Mouse (Mus musculus): ENCODE measurements around the gene Zfp619. TPM values are rescaled to one million over a fixed set of nuclear protein-coding genes. Genes with fewer than 3 reads are reported as not detected.
"Not testable (repeated sequence)": the region's sequence is repeated elsewhere in the genome, so short reads cannot be mapped to it uniquely, and the experiment has no call there.

Gene Zfp619
- total RNA-seq, 2 experiments from 2014 or later = 1.8 to 2.2 TPM

DNA sequence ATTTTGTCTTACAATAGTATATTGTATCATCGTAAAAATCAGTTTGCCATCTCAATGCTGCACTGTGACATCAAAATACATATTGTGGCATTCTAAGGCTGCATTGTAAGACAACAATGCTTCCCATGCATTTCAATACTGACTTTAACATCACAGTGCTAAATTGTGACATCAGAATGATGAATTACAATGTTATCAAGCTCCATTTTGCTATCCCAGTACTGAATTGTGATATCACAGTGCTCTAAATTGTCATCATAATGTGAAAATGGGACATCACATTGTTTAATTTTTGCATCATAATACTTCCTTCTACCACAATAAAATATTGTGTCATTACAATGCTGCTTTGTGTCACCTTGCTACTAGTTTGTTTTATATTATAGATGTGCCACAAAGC lies 70.5 kb downstream of the Zfp619 start:
- intact Hi-C loops (cut with DNase I) = no loop called here
- no peak for DNase-seq (ENCODE audit: low spot score)

DNA sequence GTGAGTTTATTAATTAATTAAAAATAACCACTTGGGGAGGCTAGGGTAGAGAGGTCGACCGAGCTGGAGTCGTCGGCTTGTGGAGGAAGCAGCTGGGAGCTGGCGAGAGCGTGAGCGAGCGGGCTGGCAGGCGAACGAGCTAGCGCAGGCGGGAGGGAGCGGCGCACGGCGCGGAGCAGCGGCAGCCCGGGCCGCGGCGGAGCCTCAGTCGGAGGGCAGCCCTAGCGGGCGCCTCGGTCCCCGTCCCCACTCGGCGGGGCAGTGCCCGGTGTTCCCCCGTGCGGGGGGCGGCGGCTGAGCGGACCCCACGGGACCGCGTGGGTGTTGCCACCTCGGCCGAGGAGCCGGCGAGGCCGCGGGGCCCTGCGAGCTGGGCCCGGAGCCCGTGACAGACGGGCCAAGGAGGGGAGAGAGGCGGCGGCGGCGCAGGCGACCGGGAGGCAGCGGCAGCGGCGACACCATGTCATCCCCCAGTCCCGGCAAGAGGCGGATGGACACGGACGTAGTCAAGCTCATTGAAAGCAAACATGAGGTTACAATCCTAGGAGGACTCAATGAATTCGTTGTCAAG lies 71.0 kb downstream of the Zfp619 start:
- intact Hi-C loops (cut with DNase I) = not testable (repeated sequence)
- DNase-seq (ENCODE audit: low spot score) = peak; percentile 1

DNA sequence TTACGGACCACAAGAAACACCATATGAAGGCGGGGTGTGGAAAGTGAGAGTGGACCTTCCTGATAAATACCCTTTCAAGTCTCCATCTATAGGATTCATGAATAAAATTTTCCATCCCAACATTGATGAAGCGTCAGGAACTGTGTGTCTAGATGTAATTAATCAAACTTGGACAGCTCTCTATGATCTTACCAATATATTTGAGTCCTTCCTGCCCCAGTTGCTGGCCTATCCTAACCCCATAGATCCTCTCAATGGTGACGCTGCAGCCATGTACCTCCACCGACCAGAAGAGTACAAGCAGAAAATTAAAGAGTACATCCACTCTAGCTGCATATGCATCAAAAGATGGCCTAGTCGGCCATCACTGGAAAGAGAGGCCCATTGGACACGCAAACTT lies 71.5 kb downstream of the Zfp619 start:
- intact Hi-C loops (cut with DNase I); DNase-seq (ENCODE audit: low spot score): not testable (repeated sequence)

Other genes with a start within 250 kb of the Zfp619 start
- not detected for gene Gm5114, start 104.6 kb upstream of the Zfp619 start, total RNA-seq (2021)

All from heart, postnatal 25 days (tissue).